Mouse (Mus musculus) fat pad, adult 2 months (tissue): ENCODE results near the gene Runx2.

Experiments
- DNase-seq: peaks from one replicate; pipeline ENCODE4 v3.0.0-alpha.2; 2011; ENCODE audit warnings: low read depth, low spot score; ENCODE audit errors: extremely low read depth

Gene Runx2

GRCm38 (mm10) chr17:44768522-44768921 is 46.1 kb downstream of the Runx2 start:
- no peak for DNase-seq

DNA sequence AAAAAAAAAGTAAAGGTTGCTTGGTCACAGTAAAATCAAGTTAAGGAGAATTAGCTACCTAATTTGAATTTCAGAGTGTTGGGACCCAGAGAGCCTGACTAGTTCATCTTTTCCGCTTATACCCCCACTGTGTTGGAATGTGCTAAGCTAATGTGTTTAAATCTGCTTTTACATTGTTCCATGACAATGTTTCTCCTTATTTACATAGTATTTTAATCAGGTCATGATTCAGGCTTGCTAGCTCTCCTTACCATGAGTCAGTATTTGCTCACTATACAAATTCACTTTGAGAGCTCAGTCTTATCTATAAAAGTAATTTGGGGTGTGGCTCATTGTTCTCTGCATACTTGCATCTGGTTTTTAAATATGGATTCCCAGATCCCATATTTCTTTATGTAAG is 47.2 kb downstream of the Runx2 start:
- no peak for DNase-seq

DNA sequence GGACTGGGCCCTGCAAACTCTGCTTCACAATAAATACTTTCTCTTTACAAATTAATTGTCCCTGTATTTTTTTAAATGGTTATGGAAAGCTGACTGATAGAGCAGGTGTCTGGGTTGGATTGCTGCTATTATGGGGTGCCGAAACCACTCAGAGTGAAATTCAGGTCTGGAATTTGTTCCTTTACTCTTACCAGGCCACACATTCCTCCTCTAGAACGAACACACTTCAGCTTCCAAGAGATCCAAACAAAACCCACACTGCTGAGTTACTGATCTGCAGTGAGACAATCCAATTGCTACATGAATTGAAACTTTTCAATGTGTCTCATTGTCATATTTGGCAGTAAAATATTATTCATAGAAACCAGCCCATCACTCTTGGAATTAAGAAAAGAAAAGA is 47.6 kb downstream of the Runx2 start:
- DNase-seq, result no peak

DNA sequence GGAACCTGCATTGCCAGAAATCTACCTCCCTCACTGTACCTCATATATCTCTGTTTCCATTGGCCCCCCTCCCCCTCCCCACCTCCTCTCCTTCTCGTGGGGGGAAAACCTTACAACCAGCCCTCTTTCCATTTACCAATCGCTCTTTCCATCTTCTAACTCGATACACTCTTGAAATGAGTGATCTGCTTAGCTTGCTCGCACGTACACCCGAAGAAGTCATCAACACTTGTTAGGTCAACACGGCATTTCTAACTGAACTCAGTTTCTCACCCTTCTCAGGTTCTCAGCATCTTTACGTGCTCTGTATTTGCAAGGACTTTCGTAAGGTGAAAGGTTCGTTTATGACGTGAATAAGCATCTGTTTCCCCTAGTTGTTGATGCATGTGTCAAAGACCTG is 48.3 kb downstream of the Runx2 start:
- DNase-seq, result no peak

DNA sequence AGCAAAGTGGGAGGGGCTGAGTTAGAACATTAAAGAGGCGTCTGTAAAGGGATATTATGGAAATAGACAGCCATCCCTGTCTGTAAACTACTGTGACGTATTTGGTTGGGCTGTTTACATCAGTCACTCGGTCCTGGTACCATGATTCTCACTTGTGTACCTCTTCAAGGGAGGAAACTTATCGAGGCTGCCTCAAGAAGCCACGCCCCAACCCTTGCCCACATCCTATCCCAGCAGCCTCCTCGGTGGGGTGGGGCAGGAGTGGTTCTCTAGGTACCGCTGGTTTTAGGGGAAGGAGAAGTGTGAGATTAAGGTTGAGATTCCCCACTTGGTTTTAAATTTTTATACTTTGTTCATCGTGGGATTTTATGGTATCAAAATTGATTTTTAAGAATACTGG is 69.2 kb downstream of the Runx2 start:
- DNase-seq, result no peak

GRCm38 (mm10) chr17:44743780-44744179 is 70.8 kb downstream of the Runx2 start:
- no peak for DNase-seq

GRCm38 (mm10) chr17:44742246-44742645 is 72.4 kb downstream of the Runx2 start:
- no peak for DNase-seq

- DNase-seq, result no peak
These were observed 76.4 kb downstream of the Runx2 start for GRCm38 (mm10) chr17:44738121-44738637.

- DNase-seq, result no peak
These were observed 77.1 kb downstream of the Runx2 start for GRCm38 (mm10) chr17:44737275-44738120.

GRCm38 (mm10) chr17:44735991-44736561 is 78.5 kb downstream of the Runx2 start:
- DNase-seq, result no peak

- DNase-seq, result no peak
These were observed 79.2 kb downstream of the Runx2 start for GRCm38 (mm10) chr17:44735223-44735990.

- DNase-seq, result no peak
These were observed 79.9 kb downstream of the Runx2 start for GRCm38 (mm10) chr17:44734501-44735222.

DNA sequence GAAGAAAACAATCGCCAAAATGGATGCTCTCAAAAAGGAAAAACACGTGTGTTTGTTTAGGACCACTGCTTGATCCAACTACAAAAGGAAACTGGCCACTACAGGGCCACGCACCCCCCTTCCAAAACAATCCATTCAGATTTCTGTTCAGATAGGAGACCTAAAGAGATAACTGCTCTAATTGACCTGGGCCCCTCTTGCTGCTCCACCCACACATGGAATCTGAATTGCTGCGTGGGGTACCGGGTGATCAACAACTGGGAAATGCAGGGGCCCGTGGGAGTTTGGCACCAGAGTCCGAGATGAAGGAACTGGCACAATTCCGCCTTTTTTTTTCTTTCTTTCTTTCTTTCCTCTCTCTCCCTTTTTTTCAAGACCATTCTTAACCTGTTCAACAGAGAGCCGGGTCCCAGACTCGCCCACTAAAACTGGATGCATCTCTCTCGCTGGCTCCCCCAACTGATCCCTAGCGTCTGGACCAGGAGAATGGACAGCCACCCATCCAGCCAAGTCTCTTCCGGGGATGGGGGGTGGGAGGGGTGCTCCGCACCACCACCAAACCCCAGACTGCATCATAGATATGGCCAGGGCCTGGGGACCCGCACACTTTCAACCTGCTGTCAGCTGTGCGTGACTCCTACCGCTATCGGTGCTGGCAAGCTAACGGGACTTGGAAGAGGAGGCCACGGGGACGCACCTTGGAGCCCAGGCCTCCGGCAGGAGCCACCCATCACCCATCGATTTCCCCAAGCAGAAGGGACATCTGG is 80.9 kb downstream of the Runx2 start:
- DNase-seq, result no peak

- DNase-seq, result no peak
These were observed 86.1 kb downstream of the Runx2 start for GRCm38 (mm10) chr17:44728464-44728863.

GRCm38 (mm10) chr17:44727675-44728074 is 86.9 kb downstream of the Runx2 start:
- DNase-seq, result no peak

DNA sequence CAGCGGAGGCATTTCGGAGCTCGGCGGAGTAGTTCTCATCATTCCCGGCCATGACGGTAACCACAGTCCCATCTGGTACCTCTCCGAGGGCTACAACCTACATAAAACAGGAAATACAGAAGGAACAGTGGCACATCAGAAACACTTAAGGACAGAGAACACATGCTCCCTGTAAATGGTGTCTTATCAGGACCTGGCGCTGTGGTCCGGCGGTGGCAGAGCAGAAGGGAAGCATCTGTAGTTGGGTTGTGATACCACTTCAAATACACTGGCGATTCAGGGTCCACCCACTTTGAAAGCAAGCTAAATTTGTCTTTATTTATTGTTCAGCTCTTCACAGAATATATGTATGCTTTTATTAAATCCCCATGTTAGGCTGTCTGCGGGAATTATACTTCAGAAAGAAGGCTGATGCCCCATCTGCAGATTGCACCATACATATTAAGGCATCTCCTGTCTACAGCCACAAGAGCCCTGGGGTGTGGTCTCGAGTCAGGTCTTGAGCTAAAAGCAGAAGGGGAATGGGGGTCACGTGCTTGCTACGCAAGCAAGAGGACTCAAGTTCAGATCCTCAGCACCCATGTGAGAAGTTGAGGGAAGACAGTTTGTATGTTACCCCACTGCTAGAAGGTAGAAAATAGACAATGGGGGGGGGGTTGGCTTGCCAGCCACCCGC is 89.7 kb downstream of the Runx2 start:
- DNase-seq, result no peak

DNA sequence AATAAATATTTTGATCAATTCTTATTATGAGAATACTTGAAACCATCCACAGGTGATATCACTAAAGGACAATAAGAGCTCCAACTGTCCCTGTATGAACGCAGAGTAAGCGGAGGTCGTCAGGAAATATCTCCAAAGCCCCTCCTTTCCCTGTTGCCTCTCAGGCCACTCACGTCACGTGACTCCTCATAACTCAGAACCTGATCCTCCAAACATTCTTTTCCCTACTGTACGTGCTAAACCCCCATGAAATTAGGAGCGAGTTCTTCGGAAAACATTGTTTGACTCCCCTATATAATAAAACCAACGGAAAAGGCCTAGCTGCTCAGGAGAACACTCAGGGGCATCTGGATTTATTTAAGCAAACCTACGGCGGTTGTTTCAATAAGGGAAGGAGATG is 90.3 kb downstream of the Runx2 start:
- no peak for DNase-seq

GRCm38 (mm10) chr17:44722103-44722792 is 92.3 kb downstream of the Runx2 start:
- DNase-seq, result no peak

- no peak for DNase-seq
These were observed 96.0 kb downstream of the Runx2 start for GRCm38 (mm10) chr17:44718591-44718990.
